Mouse (Mus musculus): ENCODE data around the gene Pde7b. TPM values are rescaled to one million over a fixed set of nuclear protein-coding genes. Genes with fewer than 3 reads are reported as not detected.

Gene Pde7b
- polyA plus RNA-seq, 1 experiment from 2014 or later, result 9.5 TPM

GRCm38 (mm10) chr10:20435913-20436312 is 289.0 kb downstream of the Pde7b start:
- WGBS, result 96% methylated on average over 7 of the region's 7 CpGs
- no peak overlapping the region for H3K4me2 ChIP-seq (replicated peaks)
- H3K4me1 ChIP-seq, result 0 out of 2 replicates have a peak, but pooled peaks cover 5% of the 10 kb centered on the region
- no peaks in the 10 kb centered on the region for H3K27me3 ChIP-seq
- no peaks in the 10 kb centered on the region; the same call in 1 of the 2 replicates for H3K36me3 ChIP-seq
- no peak for ATAC-seq (ENCODE audit: low FRiP score, low read depth)
- no peaks in the 10 kb centered on the region for H3K9me3 ChIP-seq
- no peak overlapping the region for H3K9ac ChIP-seq
- no peak overlapping the region for H3K4me3 ChIP-seq
- H3K27ac ChIP-seq, result no peak overlapping the region

- no peak overlapping the region for H3K9ac ChIP-seq
- WGBS, result 75% methylated on average over 12 of the region's 12 CpGs
- no peak for ATAC-seq (ENCODE audit: low FRiP score, low read depth)
- H3K27ac ChIP-seq, result no peak overlapping the region
- no peak overlapping the region for H3K4me3 ChIP-seq
- H3K27me3 ChIP-seq, result no peaks in the 10 kb centered on the region
- H3K36me3 ChIP-seq, result no peaks in the 10 kb centered on the region; the same call in 1 of the 2 replicates
- H3K4me1 ChIP-seq, result no peaks in the 10 kb centered on the region
- H3K9me3 ChIP-seq, result no peaks in the 10 kb centered on the region
- H3K4me2 ChIP-seq (replicated peaks), result no peak overlapping the region
These were observed 293.5 kb downstream of the Pde7b start for GRCm38 (mm10) chr10:20431336-20431735.

GRCm38 (mm10) chr10:20421299-20421883 is 303.5 kb downstream of the Pde7b start:
- WGBS, result 50% methylated on average over 10 of the region's 10 CpGs
- H3K4me3 ChIP-seq, result no peak overlapping the region
- H3K27me3 ChIP-seq, result no peaks in the 10 kb centered on the region
- ATAC-seq (ENCODE audit: low FRiP score, low read depth), result no peak
- H3K36me3 ChIP-seq, result no peaks in the 10 kb centered on the region
- no peak overlapping the region for H3K4me2 ChIP-seq (replicated peaks)
- H3K9me3 ChIP-seq, result no peaks in the 10 kb centered on the region
- H3K9ac ChIP-seq, result no peak overlapping the region
- no peak overlapping the region for H3K27ac ChIP-seq
- no peaks in the 10 kb centered on the region for H3K4me1 ChIP-seq

GRCm38 (mm10) chr10:20420296-20420695 is 304.6 kb downstream of the Pde7b start:
- Histone ChIP-seq H3K4me2 (replicated peaks) (no peak overlapping the region), H3K27ac (no peak overlapping the region), H3K4me3 (no peak overlapping the region), H3K4me1 (no peaks in the 10 kb centered on the region), H3K27me3 (no peaks in the 10 kb centered on the region), H3K9ac (no peak overlapping the region), H3K36me3 (no peaks in the 10 kb centered on the region), H3K9me3 (no peaks in the 10 kb centered on the region)
- no peak for ATAC-seq (ENCODE audit: low FRiP score, low read depth)
- WGBS, result 74% methylated on average over 7 of the region's 7 CpGs

GRCm38 (mm10) chr10:20418856-20419219 is 306.0 kb downstream of the Pde7b start:
- Histone ChIP-seq H3K4me2 (replicated peaks) (no peak overlapping the region), H3K27me3 (no peaks in the 10 kb centered on the region), H3K9ac (no peak overlapping the region), H3K27ac (no peak overlapping the region), H3K9me3 (no peaks in the 10 kb centered on the region), H3K4me3 (no peak overlapping the region), H3K4me1 (no peaks in the 10 kb centered on the region), H3K36me3 (no peaks in the 10 kb centered on the region)
- WGBS, result 82% methylated on average over 10 of the region's 10 CpGs
- no peak for ATAC-seq (ENCODE audit: low FRiP score, low read depth)

- H3K27ac ChIP-seq, result peak overlapping the region; percentile 3; the same call in 1 of the 2 replicates
- H3K4me2 ChIP-seq (replicated peaks), result no peak overlapping the region
- H3K4me3 ChIP-seq, result no peak overlapping the region
- no peaks in the 10 kb centered on the region for H3K9me3 ChIP-seq
- H3K27me3 ChIP-seq, result no peaks in the 10 kb centered on the region
- WGBS, result 77% methylated on average over 11 of the region's 11 CpGs
- no peak for ATAC-seq (ENCODE audit: low FRiP score, low read depth)
- H3K36me3 ChIP-seq, result no peaks in the 10 kb centered on the region
- H3K4me1 ChIP-seq, result no peaks in the 10 kb centered on the region
- no peak overlapping the region for H3K9ac ChIP-seq
These were observed 306.5 kb downstream of the Pde7b start for GRCm38 (mm10) chr10:20418202-20418855.

- Histone ChIP-seq H3K27ac (peak overlapping the region; percentile 29; the same call in 1 of the 2 replicates), H3K4me1 (peaks cover 8% of the 10 kb centered on the region), H3K36me3 (peaks cover 13% of the 10 kb centered on the region), H3K4me3 (no peak overlapping the region), H3K9ac (no peak overlapping the region), H3K9me3 (no peaks in the 10 kb centered on the region), H3K27me3 (no peaks in the 10 kb centered on the region), H3K4me2 (replicated peaks) (no peak overlapping the region)
- WGBS, result 52% methylated on average over 10 of the region's 10 CpGs
- no peak for ATAC-seq (ENCODE audit: low FRiP score, low read depth)
These were observed 315.7 kb downstream of the Pde7b start for GRCm38 (mm10) chr10:20409181-20409580.

- Histone ChIP-seq H3K27ac (no peak overlapping the region), H3K4me1 (peaks cover 8% of the 10 kb centered on the region), H3K4me2 (replicated peaks) (no peak overlapping the region), H3K27me3 (no peaks in the 10 kb centered on the region), H3K36me3 (peaks cover 13% of the 10 kb centered on the region), H3K9ac (no peak overlapping the region), H3K9me3 (no peaks in the 10 kb centered on the region), H3K4me3 (no peak overlapping the region)
- 77% methylated on average over 3 of the region's 3 CpGs for WGBS
- ATAC-seq (ENCODE audit: low FRiP score, low read depth), result no peak
These were observed 316.5 kb downstream of the Pde7b start for GRCm38 (mm10) chr10:20408336-20408735.

GRCm38 (mm10) chr10:20405471-20405870 is 319.4 kb downstream of the Pde7b start:
- ATAC-seq (ENCODE audit: low FRiP score, low read depth), result peak; percentile 61; the same call in 1 of the 2 replicates
- 85% methylated on average over 2 of the region's 2 CpGs for whole genome bisulfite sequencing
- H3K4me1 ChIP-seq, result peaks cover 8% of the 10 kb centered on the region
- H3K9me3 ChIP-seq, result no peaks in the 10 kb centered on the region
- H3K36me3 ChIP-seq, result no peaks in the 10 kb centered on the region
- no peak overlapping the region for H3K4me3 ChIP-seq
- H3K9ac ChIP-seq, result no peak overlapping the region
- H3K27ac ChIP-seq, result no peak overlapping the region
- no peak overlapping the region for H3K4me2 ChIP-seq (replicated peaks)
- no peaks in the 10 kb centered on the region for H3K27me3 ChIP-seq

- Histone ChIP-seq H3K9ac (no peak overlapping the region), H3K27ac (no peak overlapping the region), H3K4me1 (peaks cover 9% of the 10 kb centered on the region), H3K4me2 (replicated peaks) (no peak overlapping the region), H3K4me3 (no peak overlapping the region), H3K36me3 (peaks cover 4% of the 10 kb centered on the region; the same call in 1 of the 2 replicates), H3K9me3 (no peaks in the 10 kb centered on the region), H3K27me3 (no peaks in the 10 kb centered on the region)
- no peak for ATAC-seq (ENCODE audit: low FRiP score, low read depth)
- WGBS, result 83% methylated on average over 5 of the region's 5 CpGs
These were observed 321.9 kb downstream of the Pde7b start for GRCm38 (mm10) chr10:20402941-20403340.

GRCm38 (mm10) chr10:20400406-20400805 is 324.5 kb downstream of the Pde7b start:
- Histone ChIP-seq H3K4me3 (no peak overlapping the region), H3K9ac (no peak overlapping the region), H3K36me3 (peaks cover 4% of the 10 kb centered on the region; the same call in 1 of the 2 replicates), H3K27ac (no peak overlapping the region), H3K9me3 (no peaks in the 10 kb centered on the region), H3K27me3 (no peaks in the 10 kb centered on the region), H3K4me2 (replicated peaks) (no peak overlapping the region), H3K4me1 (peaks cover 9% of the 10 kb centered on the region)
- 77% methylated on average over 15 of the region's 15 CpGs for WGBS
- ATAC-seq (ENCODE audit: low FRiP score, low read depth), result no peak; the same call in 1 of the 2 replicates

GRCm38 (mm10) chr10:20398641-20399390 is 326.1 kb downstream of the Pde7b start:
- Histone ChIP-seq H3K27me3 (no peaks in the 10 kb centered on the region), H3K4me2 (replicated peaks) (no peak overlapping the region), H3K9ac (no peak overlapping the region), H3K36me3 (peaks cover 4% of the 10 kb centered on the region; the same call in 1 of the 2 replicates), H3K4me3 (no peak overlapping the region), H3K4me1 (peaks cover 15% of the 10 kb centered on the region), H3K9me3 (no peaks in the 10 kb centered on the region), H3K27ac (no peak overlapping the region)
- no peak for ATAC-seq (ENCODE audit: low FRiP score, low read depth)
- WGBS, result 53% methylated on average over 12 of the region's 12 CpGs
